Mouse (Mus musculus): ENCODE data around the gene Tmco5b. TPM values are rescaled to one million over a fixed set of nuclear protein-coding genes. Genes with fewer than 3 reads are reported as not detected.

The Tmco5b gene
- polyA plus RNA-seq, 1 experiment = not detected

- Histone ChIP-seq H3K27ac (ENCODE audit: insufficient read depth, low read length) (no peak overlapping the region), H3K9me3 (replicated peaks; ENCODE audit: control insufficient read depth, insufficient read depth, low read length, poor library complexity, severe bottlenecking) (no peaks in the 10 kb centered on the region), H3K9ac (ENCODE audit: low read depth, poor library complexity, severe bottlenecking) (no peak overlapping the region), H3K4me3 (ENCODE audit: low read depth, low read length) (no peak overlapping the region), H3K4me1 (ENCODE audit: control insufficient read depth, insufficient read depth, low read length) (no peaks in the 10 kb centered on the region), H3K27me3 (ENCODE audit: control insufficient read depth, insufficient read depth, low read length, poor library complexity, severe bottlenecking) (no peaks in the 10 kb centered on the region), H3K36me3 (ENCODE audit: control insufficient read depth, insufficient read depth, low read length, poor library complexity, severe bottlenecking) (no peaks in the 10 kb centered on the region)
- TF ChIP-seq CTCF (IDR thresholded peaks at IDR 0.05; ENCODE audit: low read depth, low read length) (no peak), EP300 (IDR thresholded peaks at IDR 0.05; ENCODE audit: insufficient read depth, low read depth, low read length) (no peak), POLR2A (IDR thresholded peaks at IDR 0.05; ENCODE audit: insufficient read depth, low read length) (no peak)
Observed at GRCm38 (mm10) chr2:113311211-113311610, 25.7 kb downstream of the Tmco5b start.

GRCm38 (mm10) chr2:113323016-113323415 is 37.5 kb downstream of the Tmco5b start:
- Histone ChIP-seq H3K4me3 (ENCODE audit: low read depth, low read length) (no peak overlapping the region), H3K4me1 (ENCODE audit: control insufficient read depth, insufficient read depth, low read length) (no peaks in the 10 kb centered on the region), H3K9ac (ENCODE audit: low read depth, poor library complexity, severe bottlenecking) (no peak overlapping the region), H3K27me3 (ENCODE audit: control insufficient read depth, insufficient read depth, low read length, poor library complexity, severe bottlenecking) (no peaks in the 10 kb centered on the region), H3K27ac (ENCODE audit: insufficient read depth, low read length) (no peak overlapping the region), H3K36me3 (ENCODE audit: control insufficient read depth, insufficient read depth, low read length, poor library complexity, severe bottlenecking) (no peaks in the 10 kb centered on the region), H3K9me3 (replicated peaks; ENCODE audit: control insufficient read depth, insufficient read depth, low read length, poor library complexity, severe bottlenecking) (no peaks in the 10 kb centered on the region; the same call in 1 of the 2 replicates)
- TF ChIP-seq CTCF (IDR thresholded peaks at IDR 0.05; ENCODE audit: low read depth, low read length) (no peak), POLR2A (IDR thresholded peaks at IDR 0.05; ENCODE audit: insufficient read depth, low read length) (no peak), EP300 (IDR thresholded peaks at IDR 0.05; ENCODE audit: insufficient read depth, low read depth, low read length) (no peak)

- peaks cover 1% of the 10 kb centered on the region; the same call in 1 of the 2 replicates for H3K27me3 ChIP-seq (ENCODE audit: control insufficient read depth, insufficient read depth, low read length, poor library complexity, severe bottlenecking)
- H3K36me3 ChIP-seq (ENCODE audit: control insufficient read depth, insufficient read depth, low read length, poor library complexity, severe bottlenecking) = no peaks in the 10 kb centered on the region
- no peaks in the 10 kb centered on the region for H3K4me1 ChIP-seq (ENCODE audit: control insufficient read depth, insufficient read depth, low read length)
- H3K4me3 ChIP-seq (ENCODE audit: low read depth, low read length) = no peak overlapping the region
- H3K27ac ChIP-seq (ENCODE audit: insufficient read depth, low read length) = no peak overlapping the region
- no peak overlapping the region for H3K9ac ChIP-seq (ENCODE audit: low read depth, poor library complexity, severe bottlenecking)
- TF ChIP-seq CTCF (IDR thresholded peaks at IDR 0.05; ENCODE audit: low read depth, low read length) (no peak), EP300 (IDR thresholded peaks at IDR 0.05; ENCODE audit: insufficient read depth, low read depth, low read length) (no peak), POLR2A (IDR thresholded peaks at IDR 0.05; ENCODE audit: insufficient read depth, low read length) (no peak)
- H3K9me3 ChIP-seq (replicated peaks; ENCODE audit: control insufficient read depth, insufficient read depth, low read length, poor library complexity, severe bottlenecking) = no peaks in the 10 kb centered on the region
Observed at GRCm38 (mm10) chr2:113333799-113334541, 48.4 kb downstream of the Tmco5b start.

GRCm38 (mm10) chr2:113335561-113336294 is 50.2 kb downstream of the Tmco5b start:
- Histone ChIP-seq H3K4me3 (ENCODE audit: low read depth, low read length) (no peak overlapping the region), H3K4me1 (ENCODE audit: control insufficient read depth, insufficient read depth, low read length) (no peaks in the 10 kb centered on the region), H3K27me3 (ENCODE audit: control insufficient read depth, insufficient read depth, low read length, poor library complexity, severe bottlenecking) (no peaks in the 10 kb centered on the region), H3K9me3 (replicated peaks; ENCODE audit: control insufficient read depth, insufficient read depth, low read length, poor library complexity, severe bottlenecking) (no peaks in the 10 kb centered on the region), H3K9ac (ENCODE audit: low read depth, poor library complexity, severe bottlenecking) (no peak overlapping the region), H3K36me3 (ENCODE audit: control insufficient read depth, insufficient read depth, low read length, poor library complexity, severe bottlenecking) (no peaks in the 10 kb centered on the region), H3K27ac (ENCODE audit: insufficient read depth, low read length) (no peak overlapping the region)
- TF ChIP-seq CTCF (IDR thresholded peaks at IDR 0.05; ENCODE audit: low read depth, low read length) = no peak
- TF ChIP-seq POLR2A (IDR thresholded peaks at IDR 0.05; ENCODE audit: insufficient read depth, low read length) = no peak
- no peak for TF ChIP-seq EP300 (IDR thresholded peaks at IDR 0.05; ENCODE audit: insufficient read depth, low read depth, low read length)

- H3K4me3 ChIP-seq (ENCODE audit: low read depth, low read length) = no peak overlapping the region
- no peak for TF ChIP-seq POLR2A (IDR thresholded peaks at IDR 0.05; ENCODE audit: insufficient read depth, low read length)
- TF ChIP-seq CTCF (IDR thresholded peaks at IDR 0.05; ENCODE audit: low read depth, low read length) = no peak
- TF ChIP-seq EP300 (IDR thresholded peaks at IDR 0.05; ENCODE audit: insufficient read depth, low read depth, low read length) = no peak
Observed at GRCm38 (mm10) chr2:113344536-113344935, 59.0 kb downstream of the Tmco5b start.

More at GRCm38 (mm10) chr2:113344536-113344935, 59.0 kb downstream of the Tmco5b start:
- H3K4me1 ChIP-seq (ENCODE audit: control insufficient read depth, insufficient read depth, low read length) = no peaks in the 10 kb centered on the region
- no peaks in the 10 kb centered on the region for H3K27me3 ChIP-seq (ENCODE audit: control insufficient read depth, insufficient read depth, low read length, poor library complexity, severe bottlenecking)
- H3K36me3 ChIP-seq (ENCODE audit: control insufficient read depth, insufficient read depth, low read length, poor library complexity, severe bottlenecking) = no peaks in the 10 kb centered on the region
- H3K9ac ChIP-seq (ENCODE audit: low read depth, poor library complexity, severe bottlenecking) = no peak overlapping the region
- H3K27ac ChIP-seq (ENCODE audit: insufficient read depth, low read length) = no peak overlapping the region
- H3K9me3 ChIP-seq (replicated peaks; ENCODE audit: control insufficient read depth, insufficient read depth, low read length, poor library complexity, severe bottlenecking) = no peaks in the 10 kb centered on the region

Other genes with a start within 250 kb of the Tmco5b start
- gene Ryr3, start 68.6 kb upstream of the Tmco5b start, polyA plus RNA-seq (2011; ENCODE audit: insufficient read depth, insufficient read length, low read depth, missing spikeins) = 0.06 and 0.93 TPM in 2 replicates
- 5.5 and 6.6 TPM in 2 replicates for gene Fmn1, start 42.0 kb downstream of the Tmco5b start, polyA plus RNA-seq (2011; ENCODE audit: insufficient read depth, insufficient read length, low read depth, missing spikeins)

Data from ES-Bruce4 (cell line).